Mouse (Mus musculus): Measurements from ENCODE around the gene Hhat. TPM values are rescaled to one million over a fixed set of nuclear protein-coding genes. Genes with fewer than 3 reads are reported as not detected.

Hhat gene
- polyA plus RNA-seq, 1 experiment = 3.9 TPM

- H3K79me3 ChIP-seq (ENCODE audit: low read depth) = no peaks in the 10 kb centered on the region
- no peaks in the 10 kb centered on the region for H3K79me2 ChIP-seq (ENCODE audit: control insufficient read depth, insufficient read depth)
- TF ChIP-seq CEBPB (IDR thresholded peaks at IDR 0.05; ENCODE audit: low read depth) (no peak), USF1 (IDR thresholded peaks at IDR 0.05; ENCODE audit: low read depth) (no peak), MYOG (IDR thresholded peaks at IDR 0.05; ENCODE audit: control insufficient read depth, extremely low read depth, insufficient read length) (no peak), MYOD1 (IDR thresholded peaks at IDR 0.05; ENCODE audit: control insufficient read depth, insufficient read length, low read depth) (no peak), CTCF (IDR thresholded peaks at IDR 0.05; ENCODE audit: control insufficient read depth, insufficient read depth, insufficient read length) (no peak)
- no peaks in the 10 kb centered on the region for H3K27me3 ChIP-seq (ENCODE audit: control insufficient read depth, insufficient read depth, insufficient read length)
- H3K36me3 ChIP-seq (ENCODE audit: control insufficient read depth, insufficient read depth) = no peaks in the 10 kb centered on the region
- no peak overlapping the region for H3ac ChIP-seq (ENCODE audit: control insufficient read depth, insufficient read length, low read depth)
- no peak overlapping the region for H3K4me3 ChIP-seq (ENCODE audit: insufficient read depth, poor library complexity, severe bottlenecking)
Observed at GRCm38 (mm10) chr1:192752659-192753601, 18.1 kb downstream of the Hhat start.

- Histone ChIP-seq H3K4me3 (ENCODE audit: insufficient read depth, poor library complexity, severe bottlenecking) (no peak overlapping the region), H3ac (ENCODE audit: control insufficient read depth, insufficient read length, low read depth) (no peak overlapping the region), H3K79me2 (ENCODE audit: control insufficient read depth, insufficient read depth) (no peaks in the 10 kb centered on the region), H3K79me3 (ENCODE audit: low read depth) (no peaks in the 10 kb centered on the region), H3K27me3 (ENCODE audit: control insufficient read depth, insufficient read depth, insufficient read length) (no peaks in the 10 kb centered on the region), H3K36me3 (ENCODE audit: control insufficient read depth, insufficient read depth) (no peaks in the 10 kb centered on the region)
- no peak for TF ChIP-seq MYOG (IDR thresholded peaks at IDR 0.05; ENCODE audit: control insufficient read depth, extremely low read depth, insufficient read length)
- no peak for TF ChIP-seq CTCF (IDR thresholded peaks at IDR 0.05; ENCODE audit: control insufficient read depth, insufficient read depth, insufficient read length)
- no peak for TF ChIP-seq FOSL1 (IDR thresholded peaks at IDR 0.05; ENCODE audit: insufficient read depth, low read length, poor library complexity, severe bottlenecking)
- no peak for TF ChIP-seq MAX (IDR thresholded peaks at IDR 0.05)
- TF ChIP-seq USF1 (IDR thresholded peaks at IDR 0.05; ENCODE audit: low read depth) = no peak
- no peak for TF ChIP-seq MYOD1 (IDR thresholded peaks at IDR 0.05; ENCODE audit: control insufficient read depth, insufficient read length, low read depth)
- TF ChIP-seq CEBPB (IDR thresholded peaks at IDR 0.05; ENCODE audit: low read depth) = no peak
Observed at GRCm38 (mm10) chr1:192750042-192750437, 21.0 kb downstream of the Hhat start.

GRCm38 (mm10) chr1:192749270-192750041 is 21.6 kb downstream of the Hhat start:
- no peaks in the 10 kb centered on the region for H3K36me3 ChIP-seq (ENCODE audit: control insufficient read depth, insufficient read depth)
- H3K4me3 ChIP-seq (ENCODE audit: insufficient read depth, poor library complexity, severe bottlenecking) = no peak overlapping the region
- TF ChIP-seq MYOD1 (IDR thresholded peaks at IDR 0.05; ENCODE audit: control insufficient read depth, insufficient read length, low read depth) (no peak), FOSL1 (IDR thresholded peaks at IDR 0.05; ENCODE audit: insufficient read depth, low read length, poor library complexity, severe bottlenecking) (no peak), CTCF (IDR thresholded peaks at IDR 0.05; ENCODE audit: control insufficient read depth, insufficient read depth, insufficient read length) (no peak), CEBPB (IDR thresholded peaks at IDR 0.05; ENCODE audit: low read depth) (no peak), MYOG (IDR thresholded peaks at IDR 0.05; ENCODE audit: control insufficient read depth, extremely low read depth, insufficient read length) (no peak), MAX (IDR thresholded peaks at IDR 0.05) (no peak), USF1 (IDR thresholded peaks at IDR 0.05; ENCODE audit: low read depth) (no peak)
- H3K27me3 ChIP-seq (ENCODE audit: control insufficient read depth, insufficient read depth, insufficient read length) = no peaks in the 10 kb centered on the region
- H3K79me3 ChIP-seq (ENCODE audit: low read depth) = no peaks in the 10 kb centered on the region
- no peak overlapping the region for H3ac ChIP-seq (ENCODE audit: control insufficient read depth, insufficient read length, low read depth)
- no peaks in the 10 kb centered on the region for H3K79me2 ChIP-seq (ENCODE audit: control insufficient read depth, insufficient read depth)

- H3K27me3 ChIP-seq (ENCODE audit: control insufficient read depth, insufficient read depth, insufficient read length) = no peaks in the 10 kb centered on the region
- H3K4me3 ChIP-seq (ENCODE audit: insufficient read depth, poor library complexity, severe bottlenecking) = no peak overlapping the region
- TF ChIP-seq FOSL1 (IDR thresholded peaks at IDR 0.05; ENCODE audit: insufficient read depth, low read length, poor library complexity, severe bottlenecking) (no peak), MYOG (IDR thresholded peaks at IDR 0.05; ENCODE audit: control insufficient read depth, extremely low read depth, insufficient read length) (no peak), MYOD1 (IDR thresholded peaks at IDR 0.05; ENCODE audit: control insufficient read depth, insufficient read length, low read depth) (no peak), USF1 (IDR thresholded peaks at IDR 0.05; ENCODE audit: low read depth) (no peak), MAX (IDR thresholded peaks at IDR 0.05) (no peak), CTCF (IDR thresholded peaks at IDR 0.05; ENCODE audit: control insufficient read depth, insufficient read depth, insufficient read length) (no peak)
- H3K79me2 ChIP-seq (ENCODE audit: control insufficient read depth, insufficient read depth) = no peaks in the 10 kb centered on the region
- H3K36me3 ChIP-seq (ENCODE audit: control insufficient read depth, insufficient read depth) = no peaks in the 10 kb centered on the region
- H3K79me3 ChIP-seq (ENCODE audit: low read depth) = no peaks in the 10 kb centered on the region
- no peak overlapping the region for H3ac ChIP-seq (ENCODE audit: control insufficient read depth, insufficient read length, low read depth)
Observed at GRCm38 (mm10) chr1:192746201-192746600, 24.8 kb downstream of the Hhat start.

GRCm38 (mm10) chr1:192745240-192746101 is 25.6 kb downstream of the Hhat start:
- Histone ChIP-seq H3K79me2 (ENCODE audit: control insufficient read depth, insufficient read depth) (no peaks in the 10 kb centered on the region), H3K27me3 (ENCODE audit: control insufficient read depth, insufficient read depth, insufficient read length) (no peaks in the 10 kb centered on the region), H3K4me3 (ENCODE audit: insufficient read depth, poor library complexity, severe bottlenecking) (no peak overlapping the region), H3K79me3 (ENCODE audit: low read depth) (no peaks in the 10 kb centered on the region), H3K36me3 (ENCODE audit: control insufficient read depth, insufficient read depth) (no peaks in the 10 kb centered on the region), H3ac (ENCODE audit: control insufficient read depth, insufficient read length, low read depth) (no peak overlapping the region)
- peak; percentile 32 for TF ChIP-seq MAX (IDR thresholded peaks at IDR 0.05)
- no peak for TF ChIP-seq FOSL1 (IDR thresholded peaks at IDR 0.05; ENCODE audit: insufficient read depth, low read length, poor library complexity, severe bottlenecking)
- peak; percentile 17 for TF ChIP-seq MYOD1 (IDR thresholded peaks at IDR 0.05; ENCODE audit: control insufficient read depth, insufficient read length, low read depth)
- TF ChIP-seq USF1 (IDR thresholded peaks at IDR 0.05; ENCODE audit: low read depth) = peak; percentile 79
- TF ChIP-seq CEBPB (IDR thresholded peaks at IDR 0.05; ENCODE audit: low read depth) = peak; percentile 70
- peak; percentile 46 for TF ChIP-seq CTCF (IDR thresholded peaks at IDR 0.05; ENCODE audit: control insufficient read depth, insufficient read depth, insufficient read length)
- TF ChIP-seq MYOG (IDR thresholded peaks at IDR 0.05; ENCODE audit: control insufficient read depth, extremely low read depth, insufficient read length) = no peak
